Mouse (Mus musculus) adrenal gland, postnatal 36 days (tissue): ENCODE results near the gene Tesk1. TPM values are rescaled to one million over a fixed set of nuclear protein-coding genes. Genes with fewer than 3 reads are reported as not detected.
"Not testable (repeated sequence)": the region's sequence is repeated elsewhere in the genome, so short reads cannot be mapped to it uniquely, and the experiment has no call there.

Source experiments
- DNase-seq, 2 experiments: peaks; one replicate each; pipeline ENCODE4 v3.0.0; 2021; ENCODE audit warnings: mixed read lengths in 1 of 2
- total RNA-seq, 2 experiments: library from RNA; stranded (reverse); gene quantifications; 2 replicates each; pipeline ENCODE4 v1.2.3; 2021

Gene Tesk1
- total RNA-seq, 2 experiments from 2014 or later, result 52.2 to 65.5 TPM

- DNase-seq, result no peak
These were observed 11.7 kb downstream of the Tesk1 start for GRCm38 (mm10) chr4:43453413-43453812.

DNA sequence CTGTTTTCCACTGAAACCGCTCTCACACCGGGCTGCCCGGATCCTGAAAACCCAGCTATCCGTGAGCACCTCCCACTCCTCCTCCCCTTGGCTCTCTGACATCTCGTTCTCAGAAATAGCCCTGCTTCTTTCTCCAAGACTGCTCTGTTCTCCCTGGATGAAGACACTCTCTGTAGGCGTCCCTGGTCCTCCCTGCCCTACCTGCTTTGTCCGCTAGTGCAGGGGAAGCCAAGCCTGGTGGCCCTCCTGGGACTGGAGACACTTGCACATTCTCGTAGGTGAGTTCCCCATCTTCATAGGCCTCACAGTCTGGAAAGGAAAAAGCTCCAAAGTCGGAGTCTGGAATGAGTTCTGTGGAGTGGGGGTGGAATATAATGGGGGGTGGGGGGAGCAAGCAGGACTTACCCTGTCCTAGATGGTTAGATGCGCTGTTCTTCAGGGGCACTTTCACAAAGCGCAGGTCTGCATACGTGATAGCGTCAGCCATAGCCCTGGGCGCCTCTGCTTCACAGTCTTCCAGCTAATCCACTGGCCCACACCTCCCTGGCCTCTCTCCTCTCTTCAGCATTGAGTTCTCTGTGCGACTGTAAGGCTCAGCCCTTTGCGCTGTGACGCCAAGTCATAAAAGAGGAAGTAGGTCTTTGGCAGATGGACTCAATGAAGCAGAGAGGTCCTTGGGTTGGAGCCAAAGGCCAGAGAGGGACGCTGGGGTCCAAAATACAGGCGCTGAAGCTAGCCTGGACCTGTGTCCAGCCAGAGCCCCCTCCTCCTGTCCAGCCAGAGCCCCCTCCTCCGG lies 12.5 kb downstream of the Tesk1 start, which contains the start of gene Cd72:
Gene Cd72 (minus strand): TSS at position 588 of the 796 bp plus-strand sequence.
- no peak for DNase-seq

DNA sequence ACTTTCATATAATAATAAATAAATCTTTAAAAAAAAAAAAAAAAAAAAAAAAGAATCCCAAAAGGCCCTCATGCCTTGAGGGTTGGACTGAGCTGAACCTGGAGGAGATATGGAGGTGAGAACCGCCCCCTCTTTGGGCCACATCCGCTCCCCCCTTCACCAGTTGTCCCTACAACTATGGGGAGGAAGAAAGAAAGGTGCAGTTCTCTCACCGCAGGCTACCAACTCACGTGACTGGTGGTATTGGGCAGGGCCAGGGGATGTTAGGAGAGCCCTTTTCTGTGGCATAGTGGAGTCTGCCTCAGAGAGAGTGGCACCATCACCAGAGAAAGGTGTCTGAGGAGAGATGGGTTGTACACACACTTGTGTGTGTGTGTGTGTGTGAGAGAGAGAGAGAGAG lies 14.7 kb downstream of the Tesk1 start:
- no peak for DNase-seq

- DNase-seq, result no peak
These were observed 15.4 kb downstream of the Tesk1 start for GRCm38 (mm10) chr4:43457124-43457523.

GRCm38 (mm10) chr4:43463102-43463501 lies 21.4 kb downstream of the Tesk1 start:
- no peak for DNase-seq

GRCm38 (mm10) chr4:43465935-43466334 lies 24.2 kb downstream of the Tesk1 start:
- no peak for DNase-seq

- no peak for DNase-seq
These were observed 25.1 kb downstream of the Tesk1 start for GRCm38 (mm10) chr4:43466872-43467271.

GRCm38 (mm10) chr4:43470301-43470700 lies 28.6 kb downstream of the Tesk1 start:
- no peak for DNase-seq

GRCm38 (mm10) chr4:43473636-43474035 lies 31.9 kb downstream of the Tesk1 start:
- DNase-seq, result no peak

- no peak for DNase-seq
These were observed 34.9 kb downstream of the Tesk1 start for GRCm38 (mm10) chr4:43476604-43477003.

GRCm38 (mm10) chr4:43477857-43478533 lies 36.3 kb downstream of the Tesk1 start:
- peak; percentile 90 to 91 for DNase-seq

DNA sequence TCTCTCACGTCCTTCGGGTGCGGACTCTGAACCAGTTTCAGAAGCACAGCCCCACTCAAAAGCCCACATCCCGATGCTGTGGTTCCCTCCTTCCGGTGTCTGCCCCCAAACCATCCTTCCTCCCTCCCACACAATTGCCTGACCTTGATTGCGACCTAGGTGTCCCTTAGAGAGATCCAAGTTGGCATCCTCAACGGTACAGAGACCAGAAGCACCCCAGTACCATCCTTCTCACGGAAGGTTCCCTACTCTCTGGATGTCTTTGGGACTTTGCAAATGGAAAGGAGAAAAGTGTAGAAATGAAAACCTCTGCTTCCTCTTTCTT lies 36.8 kb downstream of the Tesk1 start:
- DNase-seq, result no peak

- DNase-seq, result peak; percentile 71 to 87
These were observed 37.4 kb downstream of the Tesk1 start for GRCm38 (mm10) chr4:43478906-43479832.

DNA sequence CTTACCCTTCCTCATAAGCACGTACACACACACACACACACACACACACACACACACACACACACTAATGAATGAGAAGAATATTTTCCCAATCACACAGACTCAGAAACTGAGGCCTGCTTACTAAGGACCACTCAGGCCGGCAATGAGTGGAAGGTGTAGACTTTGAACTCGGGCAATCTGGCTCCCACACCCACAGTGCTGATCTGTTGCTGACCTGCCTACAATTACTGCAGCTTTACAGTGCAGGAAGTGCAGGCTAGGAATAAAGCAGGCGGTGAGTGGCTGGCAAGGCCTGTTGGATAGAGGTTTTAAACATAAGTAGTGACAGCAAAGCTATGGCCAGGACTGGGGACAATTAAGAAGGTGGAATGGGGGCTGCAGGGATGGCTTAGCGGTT lies 39.2 kb downstream of the Tesk1 start:
- DNase-seq, result no peak

DNA sequence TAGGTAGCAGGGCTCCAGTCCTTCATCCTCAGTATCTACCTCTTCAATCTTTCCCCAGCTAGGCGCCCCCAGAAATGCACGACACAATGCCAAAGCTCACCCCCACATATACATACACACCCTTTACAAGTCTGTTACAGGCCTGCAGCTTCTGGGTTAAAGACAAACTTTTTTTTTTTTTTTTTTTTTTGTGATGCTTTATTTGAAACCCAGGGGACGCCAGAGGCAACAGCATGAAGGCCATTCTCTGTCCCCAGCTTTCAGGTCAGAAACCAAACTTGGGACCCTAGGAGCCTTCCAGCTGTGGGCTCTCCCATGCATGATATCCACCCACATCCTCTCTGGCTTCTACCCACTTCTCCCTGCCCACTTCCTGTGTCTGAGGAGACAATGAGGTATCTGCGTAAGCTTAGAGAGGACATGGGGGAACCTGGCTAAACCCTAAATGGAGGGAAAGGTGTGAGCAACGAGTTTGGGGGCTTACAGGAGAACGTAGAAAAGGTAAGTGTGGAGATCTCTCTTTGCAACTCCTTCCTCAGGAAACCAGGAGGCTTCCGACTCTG lies 40.2 kb downstream of the Tesk1 start:
- DNase-seq, result no peak

DNA sequence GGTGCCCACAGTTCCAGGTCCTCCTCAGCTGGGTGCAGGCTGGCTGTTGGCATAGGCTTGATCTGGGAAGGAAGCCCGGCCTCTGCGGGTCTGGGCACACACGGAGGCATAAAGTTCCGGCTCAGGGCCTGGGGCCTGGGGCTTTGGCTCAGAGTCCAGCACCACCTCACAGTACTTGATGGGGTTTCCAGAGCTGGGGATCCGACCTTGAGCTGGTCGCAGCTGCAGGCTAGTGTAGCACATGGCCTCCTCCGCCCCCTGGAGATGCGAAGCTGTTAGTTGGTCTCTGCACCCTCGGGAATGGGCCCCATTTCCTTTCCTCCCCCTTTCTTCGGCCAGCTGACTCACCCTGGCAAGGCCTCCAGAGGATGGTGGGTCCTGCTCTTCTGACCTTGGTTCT lies 40.9 kb downstream of the Tesk1 start:
- peak; percentile 66 to 68 for DNase-seq

- no peak for DNase-seq
These were observed 41.9 kb downstream of the Tesk1 start, which contains the start of gene Sit1 for GRCm38 (mm10) chr4:43483535-43484091. Gene Sit1, minus strand, starts transcription at chr4:43483734.

GRCm38 (mm10) chr4:43485666-43486065 lies 43.9 kb downstream of the Tesk1 start:
- DNase-seq, result not testable (repeated sequence)

GRCm38 (mm10) chr4:43489611-43490010 lies 47.9 kb downstream of the Tesk1 start:
- no peak for DNase-seq

GRCm38 (mm10) chr4:43490801-43491200 lies 49.1 kb downstream of the Tesk1 start:
- DNase-seq, result no peak

DNA sequence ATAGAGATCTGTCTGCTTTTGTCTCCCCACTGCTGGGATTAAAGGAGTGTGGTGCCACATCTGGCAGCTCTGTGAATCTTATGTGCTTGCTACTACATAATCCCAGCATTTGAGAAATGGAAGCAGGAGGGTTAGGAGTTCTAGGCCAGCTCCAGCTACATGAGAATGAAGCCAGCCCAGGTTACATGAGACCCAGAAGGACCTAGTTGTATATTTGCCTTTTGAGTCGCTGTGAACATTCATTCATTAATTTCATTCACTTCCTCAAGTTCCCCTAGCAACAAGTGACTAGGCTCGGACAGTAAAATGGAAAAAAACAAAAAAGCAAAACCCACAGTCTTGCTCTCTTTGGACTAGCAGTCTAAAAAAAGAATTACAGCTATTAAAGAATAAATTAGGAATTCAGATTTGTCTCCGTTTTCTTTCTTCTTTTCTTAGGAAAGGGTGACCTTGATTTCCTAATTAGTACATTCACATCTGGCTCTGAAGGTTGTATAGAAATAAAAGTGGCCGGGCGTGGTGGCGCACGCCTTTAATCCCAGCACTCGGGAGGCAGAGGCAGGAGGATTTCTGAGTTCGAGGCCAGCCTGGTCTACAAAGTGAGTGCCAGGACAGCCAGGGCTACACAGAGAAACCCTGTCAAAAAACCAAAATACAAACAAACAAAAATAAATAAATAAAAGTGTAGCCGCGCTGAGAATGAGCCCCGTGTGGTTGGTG lies 50.5 kb downstream of the Tesk1 start:
- DNase-seq, result no peak
